Mouse (Mus musculus): ENCODE results near the gene Zfyve1.

GRCm38 (mm10) chr12:83578356-83578755, 18.7 kb downstream of the Zfyve1 start:
- TF ChIP-seq CTCF (IDR thresholded peaks at IDR 0.05; ENCODE audit: low read depth, low read length) (no peak), GATA1 (IDR thresholded peaks at IDR 0.05; ENCODE audit: borderline replicate concordance, low read length) (no peak), TAL1 (conservative IDR thresholded peaks at IDR 0.05; ENCODE audit: low read depth, low read length) (no peak), POLR2AphosphoS5 (IDR thresholded peaks at IDR 0.05; ENCODE audit: insufficient replicate concordance, low read depth, low read length) (no peak), GATA2 (IDR thresholded peaks at IDR 0.05; ENCODE audit: borderline replicate concordance, low read depth, low read length) (no peak)
